Comparison of ENCODE assay signal across 8 mouse cellular contexts in genomic region chr5:43947330-43947977, GRCm38 (mm10). TPM values are rescaled to one million over a fixed set of nuclear protein-coding genes. Genes with fewer than 3 reads are reported as not detected.
DNase-seq lines count a peak whose midpoint lies in the region; ATAC-seq and TF ChIP-seq lines count a peak whose summit lies in the region.

No protein-coding gene starts in this region.

- no peak for DNase-seq in left cerebral cortex, adult 2 months (ENCODE audit: extremely low spot score in 1 of 2, low spot score in 2 of 2)
- DNase-seq in left cerebral cortex, postnatal 10 days (ENCODE audit: extremely low spot score in 1 of 2, low spot score in 2 of 2) = no peak
- DNase-seq in embryo, embryonic 11 days = peak; percentile 4
- DNase-seq in cerebellum, adult 11 months = no peak

- H3K36me3 ChIP-seq in intestine, embryonic 15.5 days = no peaks in the 10 kb centered on the region
- no peaks in the 10 kb centered on the region for H3K36me3 ChIP-seq in midbrain, embryonic 15.5 days (replicated peaks)

- no peaks in the 10 kb centered on the region for H3K9me3 ChIP-seq in intestine, embryonic 15.5 days
- no peaks in the 10 kb centered on the region for H3K9me3 ChIP-seq in midbrain, embryonic 15.5 days

- peak; percentile 31 for ATAC-seq in intestine, embryonic 15.5 days
- peak; percentile 79 for ATAC-seq in midbrain, embryonic 15.5 days (replicated peaks)
- ATAC-seq in erythroblast, adult 5-6 weeks (replicated peaks; ENCODE audit: low FRiP score, poor library complexity, severe bottlenecking) = no peak
- ATAC-seq in megakaryocyte-erythroid progenitor cell, adult 5-6 weeks (replicated peaks; ENCODE audit: low FRiP score, low TSS enrichment, poor library complexity, severe bottlenecking) = no peak

- no peak overlapping the region for H3K9ac ChIP-seq in intestine, embryonic 15.5 days
- H3K9ac ChIP-seq in midbrain, embryonic 15.5 days = no peak overlapping the region

- peak overlapping the region; percentile 64 for H3K4me2 ChIP-seq in intestine, embryonic 15.5 days (replicated peaks)
- peak overlapping the region; percentile 81 for H3K4me2 ChIP-seq in midbrain, embryonic 15.5 days

- H3K27ac ChIP-seq in left cerebral cortex, adult 2 months = no peak overlapping the region
- peak overlapping the region; percentile 90 for H3K27ac ChIP-seq in intestine, embryonic 15.5 days
- no peak overlapping the region for H3K27ac ChIP-seq in midbrain, embryonic 15.5 days

- peaks cover 16% of the 10 kb centered on the region for H3K4me1 ChIP-seq in intestine, embryonic 15.5 days (replicated peaks)
- peaks cover 18% of the 10 kb centered on the region for H3K4me1 ChIP-seq in midbrain, embryonic 15.5 days

- 21% methylated on average over 9 of the region's 9 CpGs for WGBS in intestine, embryonic 15.5 days
- WGBS in midbrain, embryonic 15.5 days = 41% methylated on average over 9 of the region's 9 CpGs

- intact Hi-C loops in left cerebral cortex, adult 2 months (cut with DNase I) = no loop called here
- intact Hi-C loops in left cerebral cortex, postnatal 10 days (cut with DNase I) = no loop called here

- H3K27me3 ChIP-seq in intestine, embryonic 15.5 days (replicated peaks) = no peaks in the 10 kb centered on the region
- H3K27me3 ChIP-seq in midbrain, embryonic 15.5 days (replicated peaks) = no peaks in the 10 kb centered on the region

- H3K4me3 ChIP-seq in left cerebral cortex, adult 2 months = peak overlapping the region; percentile 44; the same call in 1 of the 2 replicates
- H3K4me3 ChIP-seq in intestine, embryonic 15.5 days (replicated peaks) = peak overlapping the region; percentile 28; the same call in 1 of the 2 replicates
- peak overlapping the region; percentile 35 for H3K4me3 ChIP-seq in midbrain, embryonic 15.5 days

- TF ChIP-seq CTCF in left cerebral cortex, adult 2 months (IDR thresholded peaks at IDR 0.05) = no peak

RNA-seq across cellular contexts. Expression of gene Fgfbp1, which starts 34.1 kb away (rescaled TPM):
- total RNA-seq in left cerebral cortex, adult 2 months (2021) = 1 to 10 TPM; 2.4 to 4.8 TPM
- 1 to 10 TPM; 4.4 to 4.8 TPM for total RNA-seq in left cerebral cortex, postnatal 10 days (2021)
- polyA plus RNA-seq in intestine, embryonic 15.5 days (2015; fragmentation: Nextera tagmentation; extraction: Ambion mirVana) = 82.5 and 96.9 TPM in 2 replicates
- polyA plus RNA-seq in midbrain, embryonic 15.5 days (2015; fragmentation: Nextera tagmentation; extraction: Ambion mirVana) = 14.4 and 16.6 TPM in 2 replicates
- total RNA-seq in erythroblast, adult 5-6 weeks (2015; ENCODE audit: low replicate concordance) = not detected in 2 replicates
- not detected in 2 replicates for total RNA-seq in erythroblast, adult 5-6 weeks (2017; ENCODE audit: low replicate concordance)
- not detected in 2 replicates for total RNA-seq in megakaryocyte-erythroid progenitor cell, adult 5-6 weeks (2014; fragmentation: Nextera tagmentation)
- not detected in 2 replicates for total RNA-seq in megakaryocyte-erythroid progenitor cell, adult 5-6 weeks (2017)

RNA-seq across cellular contexts. Expression of gene Gm7879, which starts 34.5 kb away (rescaled TPM):
- 10 to 100 TPM in 1 of 2 experiments, 1 to 10 TPM in 1; 9.8 to 11.0 TPM for total RNA-seq in left cerebral cortex, adult 2 months (2021)
- 10 to 100 TPM; 13.7 to 14.2 TPM for total RNA-seq in left cerebral cortex, postnatal 10 days (2021)
- polyA plus RNA-seq in intestine, embryonic 15.5 days (2015; fragmentation: Nextera tagmentation; extraction: Ambion mirVana) = 0.39 and 0.43 TPM in 2 replicates
- polyA plus RNA-seq in midbrain, embryonic 15.5 days (2015; fragmentation: Nextera tagmentation; extraction: Ambion mirVana) = 0.83 TPM in 1 of 2 replicates, not detected in the other
- total RNA-seq in erythroblast, adult 5-6 weeks (2015; ENCODE audit: low replicate concordance) = not detected in 2 replicates
- 0.68 TPM in 1 of 2 replicates, not detected in the other for total RNA-seq in erythroblast, adult 5-6 weeks (2017; ENCODE audit: low replicate concordance)
- 2.8 and 3.9 TPM in 2 replicates for total RNA-seq in megakaryocyte-erythroid progenitor cell, adult 5-6 weeks (2014; fragmentation: Nextera tagmentation)
- 5.5 and 24.2 TPM in 2 replicates for total RNA-seq in megakaryocyte-erythroid progenitor cell, adult 5-6 weeks (2017)

Comparison
In these comparisons a context has a peak if more than half of its experiments do, and no peak if none do; other contexts are left out.
1. ATAC-seq: peak in intestine, embryonic 15.5 days (single experiment) and midbrain, embryonic 15.5 days (single experiment); none in erythroblast, adult 5-6 weeks (single experiment) and megakaryocyte-erythroid progenitor cell, adult 5-6 weeks (single experiment).
2. Peak in every context shown above with its lines, with median percentiles within 50 percentile points of each other: H3K4me3 ChIP-seq.